Mouse (Mus musculus) spleen, adult 12 weeks (tissue): ENCODE results near the gene Imp4.

Experiments
- DNase-seq: peaks from one replicate; pipeline ENCODE4 v3.0.0; 2022; ENCODE audit warnings: low spot score

Gene Imp4

DNA sequence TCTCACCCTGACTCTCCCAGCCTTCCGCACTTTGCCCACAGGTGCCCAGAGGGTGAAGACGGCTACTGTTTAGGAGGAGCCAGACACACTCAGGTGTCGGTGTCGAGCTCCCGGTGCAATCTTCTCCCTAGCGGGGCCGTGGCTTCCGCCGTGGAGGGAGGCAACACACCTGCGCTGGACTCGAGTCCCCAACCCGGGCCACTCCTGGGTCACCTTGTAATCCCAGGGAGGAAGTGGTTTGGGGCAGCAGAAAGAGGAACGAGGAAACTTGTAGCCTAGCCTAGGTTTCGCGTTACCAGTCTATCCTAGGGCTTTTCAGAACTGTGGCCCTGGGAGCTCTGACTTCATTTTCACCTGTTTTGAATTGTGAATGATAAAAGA lies 20.4 kb downstream of the Imp4 start:
- DNase-seq = no peak

DNA sequence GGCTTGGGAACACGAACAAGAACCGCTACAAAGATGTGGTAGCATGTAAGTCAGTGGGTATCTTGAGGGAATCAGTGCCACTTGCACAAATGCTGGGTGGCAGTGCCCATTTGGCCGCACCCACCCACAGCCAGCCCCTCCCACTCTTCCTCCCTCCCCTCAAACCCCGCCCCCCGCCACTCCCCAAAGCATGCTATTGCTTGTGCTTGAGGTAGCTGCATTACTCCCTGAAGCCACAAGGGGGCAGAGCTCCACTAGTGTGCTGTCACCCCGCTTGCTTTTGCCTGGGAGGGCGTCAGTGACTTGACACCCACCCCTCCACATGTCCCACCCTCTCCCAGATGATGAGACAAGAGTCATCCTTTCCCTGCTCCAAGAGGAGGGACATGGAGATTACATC lies 23.1 kb downstream of the Imp4 start:
- peak; percentile 61 for DNase-seq

DNA sequence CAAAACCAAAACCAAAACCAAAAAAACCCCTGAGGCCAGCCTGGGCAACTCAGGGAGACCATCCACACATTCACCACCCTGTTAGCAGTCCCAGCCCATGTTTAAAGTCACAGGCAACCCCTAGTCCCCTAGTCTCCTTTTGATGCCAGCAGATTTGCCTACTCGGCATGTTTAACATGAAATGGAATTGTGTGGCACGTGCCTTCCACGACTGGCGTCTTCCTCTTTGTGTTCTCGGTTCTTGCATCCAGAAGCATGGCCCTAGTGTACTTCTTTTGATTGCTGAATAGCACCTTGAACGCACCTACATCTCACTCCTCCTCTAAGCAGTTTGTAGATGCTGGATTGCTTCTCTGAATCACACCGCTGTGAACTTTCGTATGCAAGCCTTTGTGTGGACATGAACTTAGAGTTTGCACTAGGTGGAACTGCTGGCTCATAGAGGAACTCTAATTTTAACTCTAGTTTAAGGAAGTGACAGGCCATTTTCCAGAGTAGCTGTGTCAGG lies 24.7 kb downstream of the Imp4 start:
- no peak for DNase-seq

DNA sequence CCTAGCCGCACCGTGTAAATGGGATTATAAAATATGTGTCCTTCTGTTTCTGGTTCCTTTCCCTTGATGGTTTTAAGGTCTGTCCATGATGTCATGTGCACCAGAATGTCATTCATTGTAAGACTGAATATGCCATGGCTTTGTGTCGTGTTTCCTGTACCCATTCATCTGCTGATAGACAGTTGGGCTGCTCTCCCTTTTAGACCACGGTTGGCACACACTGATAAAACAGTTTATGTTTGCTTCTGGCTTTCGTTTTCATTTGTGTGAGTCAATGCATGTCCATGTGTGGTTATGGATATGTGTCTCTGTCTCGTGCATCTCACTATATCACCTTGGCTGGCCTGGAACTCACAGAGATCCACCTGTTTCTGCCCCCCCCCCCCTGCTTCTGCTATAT lies 25.8 kb downstream of the Imp4 start:
- no peak for DNase-seq

DNA sequence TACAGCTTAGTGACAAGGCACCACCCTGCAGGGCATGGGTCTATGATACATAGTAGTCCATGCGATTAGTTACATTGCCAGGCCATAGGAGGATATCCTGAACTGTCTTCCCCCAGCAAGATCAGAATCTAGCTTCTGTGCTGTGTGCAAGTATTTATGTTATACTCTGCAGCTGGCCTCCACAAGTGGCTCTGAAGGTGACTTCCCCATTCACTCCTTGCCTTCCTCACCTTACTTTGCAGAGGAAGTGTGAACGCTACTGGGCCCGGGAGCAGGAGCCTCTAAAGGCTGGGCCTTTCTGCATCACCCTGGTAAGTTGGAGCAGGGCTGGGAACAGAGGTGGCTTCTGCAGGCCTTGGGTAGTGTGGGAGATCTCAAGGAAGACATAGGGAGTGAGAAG lies 28.4 kb downstream of the Imp4 start:
- DNase-seq = no peak

DNA sequence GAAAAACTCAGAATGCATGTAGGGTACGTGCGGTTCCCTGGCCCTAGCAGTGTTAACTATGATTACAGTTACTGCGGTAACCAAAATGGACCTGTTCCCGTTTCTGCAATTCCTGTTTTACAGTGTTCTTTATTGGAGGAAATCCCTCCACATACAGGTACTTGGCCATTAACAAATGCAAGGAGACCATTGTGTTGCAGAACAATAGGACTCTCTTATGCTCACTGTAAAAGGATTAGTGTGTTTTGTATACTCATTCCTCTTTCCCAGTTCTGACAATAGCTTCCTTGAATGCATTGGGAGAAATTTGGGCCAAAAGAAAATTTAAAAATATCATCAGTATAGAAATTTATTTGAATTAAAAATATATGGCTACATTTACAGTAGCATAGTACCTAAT lies 28.8 kb downstream of the Imp4 start:
- no peak for DNase-seq

DNA sequence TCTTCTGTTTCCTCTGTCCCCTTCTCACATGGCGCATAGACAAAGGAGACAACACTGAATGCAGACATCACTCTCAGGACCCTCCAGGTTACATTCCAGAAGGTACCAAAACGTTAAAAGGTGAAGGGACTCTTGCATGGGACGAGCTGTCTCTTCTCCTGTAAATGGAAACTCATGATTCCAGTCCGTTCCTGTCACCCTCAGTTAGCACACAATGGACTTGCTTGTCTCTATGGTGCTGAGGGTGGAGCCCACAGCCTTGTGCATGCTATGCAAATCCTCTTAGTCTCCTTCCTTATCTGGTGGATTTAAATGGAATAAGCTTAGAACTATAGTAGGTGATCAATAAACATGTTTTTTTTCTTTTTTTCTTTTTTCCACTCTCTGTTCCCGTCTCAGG lies 30.1 kb downstream of the Imp4 start:
- no peak for DNase-seq

DNA sequence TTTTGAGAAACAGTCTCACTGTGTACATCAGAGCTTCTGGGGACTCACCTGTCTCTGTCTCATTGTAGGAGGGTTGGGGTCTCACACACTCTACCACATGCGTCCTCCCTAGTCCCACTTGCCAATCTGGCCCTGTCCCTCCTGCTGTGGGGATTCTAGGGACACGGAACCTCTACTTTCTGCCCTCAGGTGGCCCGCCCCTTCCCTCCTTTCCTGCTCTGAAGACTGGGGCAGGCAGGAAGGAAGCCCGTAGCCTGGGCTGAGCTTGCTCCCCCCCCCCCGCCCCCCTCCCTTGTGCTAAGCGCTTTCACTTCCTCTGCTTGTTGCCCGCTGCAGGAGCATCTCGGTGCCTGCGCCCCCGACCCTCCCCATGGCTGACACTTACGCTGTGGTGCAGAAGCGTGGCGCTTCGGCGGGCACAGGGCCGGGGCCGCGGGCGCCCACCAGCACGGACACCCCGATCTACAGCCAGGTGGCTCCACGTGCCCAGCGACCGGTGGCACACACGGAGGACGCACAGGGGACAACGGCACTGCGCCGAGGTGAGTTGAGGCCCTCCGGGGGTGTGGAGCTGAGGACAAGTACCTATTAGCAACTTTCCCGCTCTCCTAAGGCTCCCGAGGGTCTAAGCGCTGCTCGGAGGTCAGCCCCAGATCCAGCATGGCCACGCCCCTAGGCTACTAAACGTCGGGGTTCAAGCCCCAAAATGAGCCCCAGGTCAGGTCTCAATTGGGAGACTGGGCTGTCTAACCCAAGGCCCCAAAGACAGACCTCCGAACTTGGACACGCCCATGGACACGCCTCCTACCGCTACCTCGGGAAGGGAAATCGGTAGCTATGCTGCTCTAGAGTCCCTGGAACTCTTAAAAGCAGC lies 33.0 kb downstream of the Imp4 start:
- peak; percentile 63 for DNase-seq

DNA sequence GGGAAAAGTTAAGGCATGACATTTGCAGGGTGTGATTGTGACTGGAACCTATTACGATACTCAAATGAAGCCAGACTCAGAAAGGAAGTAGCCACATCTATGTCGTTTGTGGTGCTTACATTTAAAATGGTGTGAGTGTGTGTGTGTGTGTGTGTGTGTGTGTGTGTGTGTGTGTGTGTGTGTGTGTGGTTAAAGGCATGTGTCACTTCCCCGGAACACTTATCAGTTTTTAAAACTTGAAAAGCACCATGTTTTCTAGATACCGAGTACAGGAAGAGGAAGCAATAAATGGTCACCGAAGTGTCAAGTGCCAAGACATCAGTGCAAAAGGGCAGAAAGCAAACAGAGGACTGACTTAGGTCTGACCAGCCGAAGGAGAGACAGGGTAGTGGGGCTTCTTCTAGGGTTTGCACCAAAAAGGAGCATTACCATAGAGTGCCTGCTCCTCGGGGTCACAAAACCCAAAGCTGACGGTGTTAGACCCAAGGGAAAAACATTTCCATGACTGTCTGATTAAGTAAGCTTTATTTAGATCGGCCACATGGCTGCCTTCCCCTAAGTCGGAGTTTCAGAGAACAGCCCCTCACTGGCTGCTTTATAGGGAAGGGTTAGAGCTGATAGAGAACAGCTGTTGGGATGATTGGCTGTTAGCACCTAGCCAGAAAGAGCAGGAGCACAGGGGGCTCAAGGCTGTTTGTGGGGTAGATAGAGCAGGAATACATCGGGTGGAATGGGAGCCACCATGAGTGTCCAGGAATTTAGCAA lies 39.4 kb downstream of the Imp4 start:
- DNase-seq = no peak

DNA sequence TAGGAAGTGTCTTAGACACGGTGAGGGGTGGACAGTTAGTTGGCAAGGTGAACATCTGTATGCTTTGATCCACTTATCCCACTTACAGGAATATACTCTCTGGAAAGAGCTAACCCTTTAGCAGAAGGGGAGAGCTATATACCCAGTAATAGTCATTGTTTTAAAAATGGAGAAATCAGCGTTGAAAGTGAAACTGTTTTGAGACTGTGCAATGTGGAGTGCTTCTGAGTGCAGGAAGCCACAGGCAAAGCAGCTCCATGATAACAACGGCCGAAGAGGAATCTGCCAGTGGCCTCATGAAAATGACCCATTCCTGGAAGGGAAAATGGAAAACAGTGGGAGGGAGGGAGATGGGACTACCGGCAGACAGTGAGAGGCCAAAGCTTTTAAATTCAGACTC lies 41.1 kb downstream of the Imp4 start:
- no peak for DNase-seq

DNA sequence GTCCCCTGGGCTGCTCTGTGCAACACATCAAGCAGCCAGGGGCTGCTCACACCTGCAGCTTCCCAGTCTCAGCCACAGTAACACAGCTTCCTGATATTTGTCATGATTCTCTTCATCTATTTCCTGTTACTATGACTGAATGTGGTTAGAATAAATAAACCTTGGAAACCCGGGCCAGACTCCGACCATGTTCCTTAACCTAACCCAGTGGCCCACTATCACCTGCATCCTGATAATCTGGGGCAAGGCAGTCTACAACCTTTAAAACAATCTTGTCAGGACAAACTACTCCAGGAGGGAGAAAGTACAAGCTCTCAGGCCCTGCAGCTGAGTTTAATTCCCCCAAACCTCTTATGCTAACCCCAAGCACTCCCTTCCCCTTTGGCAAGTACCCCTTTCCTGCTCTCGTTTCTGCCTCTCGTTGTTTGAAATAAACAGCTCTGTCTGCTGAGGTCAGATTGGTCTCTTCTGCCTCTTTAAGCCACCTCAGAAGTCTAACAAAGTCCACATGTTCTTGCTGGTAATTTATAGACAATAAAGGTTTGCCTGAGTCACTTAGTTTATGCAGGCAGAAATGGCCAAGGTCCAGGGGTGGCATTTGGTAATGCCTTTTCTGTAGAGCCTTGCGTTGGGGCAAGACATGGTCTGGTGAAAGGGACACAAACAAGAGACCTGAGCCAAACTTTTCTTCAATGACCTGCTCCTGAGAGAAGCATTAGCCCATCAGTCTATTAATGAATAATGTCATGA lies 42.4 kb downstream of the Imp4 start:
- DNase-seq = no peak

DNA sequence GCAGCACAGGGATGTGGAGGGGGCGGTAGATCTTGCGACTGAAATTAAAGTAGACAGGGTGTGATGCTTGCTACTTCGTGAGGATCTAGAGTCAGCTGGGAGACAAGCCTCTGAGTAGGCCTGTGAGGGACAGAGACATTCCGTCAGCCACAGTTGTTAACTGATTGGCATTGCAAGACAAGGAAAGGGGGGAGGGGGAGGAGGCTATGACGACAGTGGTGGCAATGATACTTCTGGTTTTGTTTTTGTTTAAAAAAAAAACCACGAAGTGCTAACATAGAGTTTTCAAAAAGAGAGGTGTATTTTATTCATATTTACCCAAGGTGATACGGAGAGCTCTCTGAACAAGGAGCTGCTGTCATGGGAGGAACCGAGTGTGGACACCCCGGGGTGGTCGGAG lies 44.8 kb downstream of the Imp4 start:
- DNase-seq = no peak

DNA sequence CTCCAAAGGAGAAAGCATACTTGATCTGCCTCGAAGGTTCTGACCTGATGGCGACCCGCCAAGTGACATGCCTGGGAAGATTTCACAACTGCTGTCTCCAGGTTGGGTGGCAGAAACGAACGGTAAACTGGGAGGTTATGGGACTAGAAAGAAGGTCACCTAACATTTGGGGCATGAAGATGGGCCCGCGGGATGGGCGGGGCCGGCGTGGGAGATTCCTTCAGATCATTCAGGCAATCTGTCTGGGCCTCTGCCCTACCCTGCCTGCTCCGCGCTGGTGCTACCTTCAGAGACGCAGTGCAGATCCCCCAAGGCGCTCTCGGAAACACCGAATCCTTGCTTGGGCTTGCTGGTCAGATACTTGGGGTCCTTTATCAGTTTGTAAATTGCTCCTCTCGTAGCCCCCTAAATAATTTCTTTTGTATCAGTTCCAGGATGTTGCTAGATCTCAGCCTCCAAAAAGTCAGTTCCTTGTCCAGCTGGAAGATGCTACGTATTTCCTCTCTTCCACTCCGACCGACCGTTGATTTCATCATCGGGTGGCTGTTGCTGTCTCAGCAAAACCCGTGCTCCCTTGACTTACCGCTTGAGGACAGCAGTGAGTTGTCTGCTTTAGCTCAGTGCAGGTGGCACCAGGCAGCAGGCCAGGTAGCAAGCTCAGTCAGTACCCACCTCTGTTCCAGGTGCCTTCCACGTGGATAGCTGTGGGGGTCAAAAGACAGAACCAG lies 46.0 kb downstream of the Imp4 start:
- DNase-seq = peak; percentile 29

DNA sequence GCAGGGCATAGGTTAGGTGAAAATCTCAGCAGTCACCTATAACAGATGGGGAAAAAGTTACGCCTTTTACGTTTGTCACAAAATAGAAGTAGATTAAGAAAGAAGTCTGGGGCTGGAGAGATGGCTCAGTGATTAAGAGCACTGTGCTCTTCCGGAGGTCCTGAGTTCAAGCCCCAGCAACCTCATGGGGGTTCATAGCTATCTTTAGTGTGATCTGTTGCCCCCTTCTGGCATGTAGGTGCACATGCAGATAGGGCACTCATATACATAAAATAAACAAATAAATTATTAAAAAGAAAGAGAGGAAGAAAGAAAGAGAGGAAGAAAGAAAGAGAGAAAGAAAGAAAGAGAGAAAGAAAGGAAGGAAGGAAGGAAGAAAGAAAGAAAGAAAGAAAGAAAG lies 47.7 kb downstream of the Imp4 start:
- DNase-seq = no peak

DNA sequence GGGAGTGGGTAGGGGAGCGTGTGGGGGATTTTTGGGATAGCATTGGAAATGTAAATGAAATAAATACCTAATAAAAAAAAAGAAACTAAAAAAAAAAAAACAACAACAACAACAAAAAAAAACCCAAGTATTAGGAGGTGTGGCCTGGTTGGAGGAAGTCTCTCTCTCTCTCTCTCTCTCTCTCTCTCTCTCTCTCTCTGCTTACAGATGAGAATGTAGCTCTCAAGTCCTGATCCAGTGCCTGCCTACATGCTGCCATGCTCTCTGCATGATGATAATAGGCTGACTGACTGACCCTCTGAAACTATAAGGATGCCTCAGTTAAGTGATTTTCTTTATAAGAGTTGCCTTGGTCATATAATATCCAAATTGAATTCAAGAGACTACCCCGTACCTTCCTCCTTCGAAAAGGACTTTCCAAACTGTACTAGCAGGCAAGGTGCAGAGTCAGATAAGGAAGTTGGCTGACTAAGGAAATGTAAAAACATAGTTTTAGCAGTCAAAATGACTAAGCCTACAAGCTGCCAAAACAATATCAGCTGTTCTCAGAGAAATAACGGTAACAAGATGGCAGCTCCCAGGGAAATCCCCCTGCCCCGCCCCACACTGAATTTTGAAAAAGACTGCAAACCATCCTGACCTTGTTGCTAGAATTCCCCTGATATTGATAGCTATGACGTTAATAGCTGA lies 50.3 kb downstream of the Imp4 start:
- DNase-seq = peak; percentile 42

DNA sequence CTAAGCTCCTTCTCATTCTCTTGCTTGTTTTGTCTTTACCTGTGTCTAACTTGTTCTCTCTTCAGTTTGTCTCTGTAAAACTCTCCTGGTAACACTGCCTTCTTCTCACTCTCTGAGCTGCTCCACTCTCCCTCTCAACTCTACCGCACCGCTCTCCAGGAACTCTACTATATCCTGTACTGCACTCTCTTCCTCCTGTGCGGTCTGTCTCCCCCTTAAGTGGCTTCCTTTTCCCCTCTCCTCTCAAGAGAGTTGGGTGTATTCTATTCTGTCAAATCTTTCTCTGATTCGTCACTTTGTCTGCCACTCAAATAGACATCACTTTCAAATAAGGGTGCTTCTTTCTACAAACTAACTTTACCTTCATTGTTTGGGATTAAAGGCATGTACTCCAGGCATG lies 51.8 kb downstream of the Imp4 start:
- DNase-seq = no peak
